Mouse (Mus musculus) T-helper 1 cell (primary cell): ENCODE measurements around the gene Kif2a.

Experiments used
- in situ Hi-C: fragments of 300-600 bp; cut with MboI, MseI; formaldehyde crosslinking; loops from one replicate; pipeline ENCODE4 v1.15.1; 2025; ENCODE audit warnings: high pct_unique_total_duplicates

The Kif2a gene

DNA sequence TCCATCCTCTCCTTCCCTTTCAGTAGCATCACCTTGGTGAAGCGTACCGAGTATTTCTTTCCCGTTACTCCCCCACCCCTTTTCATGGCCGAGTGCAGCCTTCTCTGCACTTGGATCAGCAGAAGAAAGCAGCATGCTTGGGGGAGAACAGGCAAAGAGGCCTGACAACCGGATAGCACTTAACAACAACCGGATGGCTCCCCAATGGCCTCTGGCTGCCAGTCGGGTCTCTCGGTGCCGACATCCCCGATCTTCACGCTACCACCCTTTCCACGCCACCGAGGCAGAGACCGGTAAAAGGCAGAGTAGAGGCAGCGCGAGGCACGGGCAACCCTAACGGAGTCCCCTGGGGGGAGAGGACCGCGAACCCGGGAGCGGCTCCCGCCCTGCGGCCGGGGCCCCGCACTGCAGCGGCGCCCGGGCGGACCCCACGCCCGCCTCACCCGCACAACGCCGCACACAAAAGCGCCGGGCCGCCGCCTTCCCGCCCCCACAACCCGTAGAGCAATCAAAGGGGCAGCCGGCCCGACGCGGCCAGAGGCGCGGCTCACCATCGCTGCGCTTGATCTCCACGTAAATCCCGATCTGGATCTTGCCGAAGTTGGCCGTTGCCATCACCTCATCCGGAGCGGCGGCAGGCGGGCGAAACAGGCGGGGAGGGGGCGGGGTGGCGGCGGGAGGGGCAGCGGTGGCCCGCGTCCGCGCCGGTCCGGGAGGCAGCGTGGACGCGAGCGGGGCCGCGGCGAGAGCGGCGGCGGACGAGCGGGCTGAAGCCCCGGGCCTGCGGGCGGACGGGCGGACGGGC lies at the start of gene Kif2a:
Gene Kif2a (minus strand): TSS at position 666 of the 805 bp plus-strand sequence.
- in situ Hi-C loops: loop anchor here (10.0 kb wide), 1 partner anchor 1023 kb away; the partner anchor contains the start of gene Smim15

DNA sequence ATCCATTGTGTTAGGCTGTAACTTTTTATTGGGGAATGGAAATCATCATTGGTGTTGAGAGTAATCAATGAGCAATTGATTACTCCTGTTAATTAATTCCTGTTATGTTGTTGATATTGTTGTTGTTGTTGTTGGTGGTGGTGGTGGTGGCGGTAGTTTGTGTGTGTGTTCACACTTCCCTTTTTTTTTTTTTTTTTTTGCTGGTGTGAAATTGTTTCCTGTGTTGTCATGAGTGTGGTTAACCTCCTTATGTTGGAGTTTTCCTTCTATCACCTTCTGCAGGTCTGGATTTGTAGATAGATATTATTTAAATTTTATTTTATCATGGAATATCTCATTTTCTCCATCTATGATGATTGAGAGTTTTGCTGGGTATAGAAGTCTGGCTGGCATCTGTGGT lies 47.1 kb upstream of the Kif2a start:
- in situ Hi-C loops: no loop called here

GRCm38 (mm10) chr13:107065098-107065855 lies 43.4 kb upstream of the Kif2a start:
- in situ Hi-C loops: no loop called here

DNA sequence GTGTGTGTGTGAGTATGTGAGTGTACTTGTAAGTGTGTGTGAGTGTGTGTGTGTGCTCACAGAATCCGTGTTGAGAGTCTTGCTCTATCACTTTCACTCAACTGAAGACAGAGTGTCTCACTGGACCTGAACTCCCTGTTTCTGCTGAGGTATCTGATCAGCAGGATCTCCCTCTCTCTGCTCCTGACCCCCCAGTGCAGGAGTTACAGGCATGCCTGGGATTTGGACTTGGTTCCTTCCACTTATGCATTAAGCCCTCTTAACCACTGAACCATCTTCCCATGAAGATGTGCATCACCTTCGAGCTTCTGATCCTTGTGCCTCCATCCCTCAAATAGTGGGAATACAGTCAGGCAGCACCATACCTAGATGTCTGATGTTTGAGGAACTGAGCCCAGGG lies 42.3 kb upstream of the Kif2a start:
- in situ Hi-C loops: no loop called here

GRCm38 (mm10) chr13:107063115-107063807 lies 41.3 kb upstream of the Kif2a start:
- in situ Hi-C loops: no loop called here

- in situ Hi-C loops: no loop called here
Measured at GRCm38 (mm10) chr13:107060098-107060497, 38.2 kb upstream of the Kif2a start.

GRCm38 (mm10) chr13:107059460-107059859 lies 37.5 kb upstream of the Kif2a start:
- in situ Hi-C loops: no loop called here

GRCm38 (mm10) chr13:107056318-107056717 lies 34.4 kb upstream of the Kif2a start:
- in situ Hi-C loops: no loop called here

GRCm38 (mm10) chr13:107054496-107054895 lies 32.6 kb upstream of the Kif2a start:
- in situ Hi-C loops: no loop called here

DNA sequence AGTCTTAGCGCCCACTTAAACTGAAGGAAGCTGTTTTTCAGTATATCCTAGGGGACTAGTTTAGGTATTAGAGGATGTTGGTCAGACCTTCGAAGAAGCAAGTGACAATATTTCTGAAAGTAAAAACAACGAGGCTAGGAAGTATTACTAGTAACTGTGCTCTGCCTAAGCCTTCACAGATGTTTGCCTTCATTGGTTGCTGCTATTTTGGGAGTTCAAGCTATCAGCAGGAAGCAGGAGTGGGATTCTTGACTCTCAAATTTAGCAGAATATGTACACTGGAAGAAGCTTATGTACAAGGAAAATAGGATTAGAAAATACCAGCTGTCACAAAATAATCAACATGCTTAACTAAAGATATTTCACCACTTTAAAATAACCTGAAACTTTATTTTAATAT lies 29.4 kb upstream of the Kif2a start:
- in situ Hi-C loops: no loop called here

DNA sequence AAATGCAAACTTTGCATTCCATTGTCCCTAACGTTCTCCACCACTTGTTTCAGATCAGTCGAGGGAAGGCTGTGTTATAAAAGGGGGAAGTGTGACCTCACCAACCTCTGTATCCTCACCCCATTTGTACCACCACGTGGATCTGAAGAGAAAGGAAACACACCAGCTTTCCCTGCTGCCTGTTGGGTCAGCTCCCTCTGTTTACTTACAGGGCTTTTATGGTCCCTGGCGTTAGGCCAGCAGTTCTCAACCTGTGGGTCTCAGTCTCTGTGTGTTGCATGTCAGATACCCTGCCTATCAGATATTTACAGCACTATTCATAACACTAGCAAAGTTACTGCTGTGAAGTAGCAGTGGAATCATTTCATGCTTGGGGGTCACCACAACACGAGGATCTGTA lies 22.3 kb upstream of the Kif2a start:
- in situ Hi-C loops: no loop called here

DNA sequence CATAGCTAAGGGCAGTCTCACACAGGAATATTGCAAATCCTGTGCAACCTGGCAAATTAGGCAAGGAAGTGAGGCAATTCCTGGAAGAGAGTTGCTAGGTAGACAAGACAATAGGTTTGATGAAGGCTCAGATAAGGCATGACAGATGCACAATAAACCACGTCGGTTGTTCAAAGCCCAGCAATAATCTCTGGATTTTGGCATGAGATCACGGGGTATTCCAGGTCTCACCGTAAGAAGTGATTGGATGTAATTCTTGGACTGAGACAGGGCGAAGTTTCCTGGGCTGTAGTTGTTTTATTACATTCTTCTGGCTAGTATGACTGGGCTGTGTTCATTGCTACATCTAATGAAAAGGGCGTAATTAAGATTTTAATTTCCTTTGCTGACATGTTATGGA lies 20.6 kb upstream of the Kif2a start:
- in situ Hi-C loops: no loop called here

DNA sequence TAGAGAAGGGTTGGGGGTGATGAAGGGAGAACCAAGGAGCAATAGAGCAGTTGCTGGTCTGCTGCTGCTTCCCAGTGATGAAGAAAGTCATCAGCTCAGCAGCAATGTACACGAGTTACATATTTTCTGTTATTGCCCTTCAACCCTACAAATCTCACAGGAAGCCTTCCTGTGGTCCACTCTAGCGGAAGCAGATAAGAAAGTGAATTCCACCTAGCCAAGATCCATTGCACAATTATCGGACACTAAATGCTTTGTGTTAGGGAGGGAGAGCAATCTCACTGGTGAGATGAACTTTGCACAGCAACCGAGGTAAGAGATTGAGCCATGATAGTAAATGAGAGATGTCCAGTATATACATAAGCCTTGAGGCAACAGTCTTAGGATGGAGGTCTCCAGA lies 17.6 kb upstream of the Kif2a start:
- in situ Hi-C loops: no loop called here

GRCm38 (mm10) chr13:107038346-107038745 lies 16.4 kb upstream of the Kif2a start:
- in situ Hi-C loops: no loop called here

DNA sequence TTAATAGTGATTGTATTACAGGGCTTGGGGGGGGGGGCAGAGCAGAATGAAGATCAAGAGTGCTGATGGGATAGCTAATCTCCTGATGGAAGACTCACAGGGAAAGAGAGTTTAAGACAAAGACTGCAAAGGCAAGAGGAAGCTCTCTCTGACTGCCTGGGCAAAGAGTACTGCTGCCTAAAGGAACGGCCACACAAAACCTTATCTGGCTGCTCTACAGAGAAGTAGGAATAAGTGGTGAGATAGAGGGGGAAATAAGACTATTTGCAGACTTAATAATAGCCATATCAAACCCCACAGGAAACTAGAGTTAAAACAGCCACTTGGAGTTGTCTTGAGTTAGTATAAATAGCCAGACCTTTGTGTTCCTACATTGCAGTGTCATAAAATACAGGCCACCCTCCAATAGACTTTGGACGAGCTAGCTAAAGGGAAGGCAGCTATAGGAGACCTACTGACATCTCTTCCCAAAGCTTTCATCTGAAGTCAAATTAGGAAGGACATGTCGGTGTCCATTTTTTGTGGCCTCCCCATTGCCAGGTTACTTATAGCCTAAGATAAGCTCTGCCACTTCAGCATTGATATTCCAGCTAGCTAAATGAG lies 13.7 kb upstream of the Kif2a start:
- in situ Hi-C loops: no loop called here

- in situ Hi-C loops: no loop called here
Measured at GRCm38 (mm10) chr13:107035078-107035477, 13.2 kb upstream of the Kif2a start.

GRCm38 (mm10) chr13:107034028-107034920 lies 12.3 kb upstream of the Kif2a start:
- in situ Hi-C loops: no loop called here

DNA sequence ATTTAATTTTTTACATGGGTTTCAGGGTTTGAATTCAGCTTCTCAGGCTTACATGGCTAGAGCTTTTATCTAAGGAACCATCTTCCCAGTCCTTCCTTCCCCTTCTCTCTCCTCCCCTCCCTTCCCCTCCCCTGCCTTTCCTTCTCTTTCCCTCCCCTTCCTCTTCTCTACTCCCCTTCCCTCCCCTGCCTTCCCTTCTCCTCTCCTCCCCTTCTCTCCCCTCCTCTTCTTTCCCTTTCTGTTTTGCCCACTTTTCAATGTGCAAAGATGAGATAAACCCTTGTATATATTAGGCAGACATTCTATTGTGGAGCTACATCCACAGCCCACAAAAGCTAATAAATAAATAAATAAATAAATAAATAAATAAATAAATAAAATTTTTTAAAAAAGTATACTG lies 9.3 kb upstream of the Kif2a start:
- in situ Hi-C loops: no loop called here

DNA sequence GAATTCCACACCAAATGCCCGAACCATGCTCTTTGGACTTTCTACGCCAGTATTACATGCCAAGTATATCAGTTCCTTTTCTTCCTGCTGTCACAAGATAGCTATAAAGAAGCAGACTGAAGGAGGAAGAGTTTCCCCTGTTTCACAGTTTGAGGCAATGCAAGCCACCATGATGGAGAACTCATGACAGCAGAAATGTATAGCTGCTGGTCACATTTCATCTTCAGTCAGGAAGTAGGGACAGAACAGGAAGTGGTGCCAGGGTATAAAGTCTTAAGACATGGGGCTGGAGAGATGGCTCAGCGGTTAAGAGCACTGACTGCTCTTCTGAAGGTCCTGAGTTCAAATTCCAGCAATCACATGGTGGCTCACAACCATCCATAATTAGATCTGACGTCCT lies 5.3 kb upstream of the Kif2a start:
- in situ Hi-C loops: loop anchor here (5.0 to 10.0 kb wide), 2 partner anchors 65 to 1018 kb away; partner anchors contain the start of gene Smim15

DNA sequence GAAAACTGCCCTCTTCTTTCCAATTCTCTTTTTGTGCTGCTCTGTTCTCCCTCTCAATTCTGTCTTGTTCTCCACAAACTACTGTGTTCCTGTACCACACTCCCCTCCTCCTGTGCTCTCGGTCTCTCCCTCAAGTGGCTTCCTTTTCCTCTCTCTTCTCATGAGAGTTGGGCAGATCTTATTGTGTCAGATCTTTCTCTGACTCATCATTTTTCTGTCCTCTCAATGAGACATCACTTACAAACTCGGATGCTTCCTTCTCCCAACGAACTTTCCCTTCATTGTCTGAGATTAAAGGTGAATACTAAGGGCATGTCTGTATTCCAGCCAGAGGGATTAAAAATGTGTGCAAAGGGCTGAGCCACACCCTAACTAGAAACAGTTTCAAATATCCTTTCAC lies 3.7 kb upstream of the Kif2a start:
- in situ Hi-C loops: loop anchor here (5.0 to 10.0 kb wide), 2 partner anchors 67 to 1019 kb away; partner anchors contain the start of gene Smim15
